Mouse (Mus musculus) lung, adult 10 weeks (tissue): ENCODE data around the gene Ofcc1. TPM values are rescaled to one million over a fixed set of nuclear protein-coding genes. Genes with fewer than 3 reads are reported as not detected.

Source experiments
- polyA plus RNA-seq: library from polyadenylated mRNA; stranded (reverse); fragments of 350-450 nt; fragmentation: Illumina TruSeq; extraction: RNeasy Lipid Tissue Mini Kit (QIAGEN cat#74804); gene quantifications from one replicate; pipeline ENCODE4 v1.2.3, GENCODE M21; 2014; ENCODE audit warnings: low read depth, low replicate concordance; ENCODE audit not compliant: insufficient read depth

Gene Ofcc1
- polyA plus RNA-seq, result not detected

GRCm38 (mm10) chr13:40361288-40361687, at the start of gene Ofcc1:
TSS of gene Ofcc1 (minus strand) at chr13:40361450.

